Mouse (Mus musculus) erythroblast, embryonic 14.5 days (primary cell): ENCODE data around the gene Rasgef1b.

Experiments
- GATA1 ChIP-seq: IDR thresholded peaks from 2 replicates; pipeline ENCODE4 v1.6.1; 2012; ENCODE audit warnings: low read length, inconsistent platforms, mixed read lengths
- TAL1 ChIP-seq: IDR thresholded peaks from 3 replicates; pipeline ENCODE4 v1.6.1; 2012; ENCODE audit warnings: low read length, inconsistent platforms, mixed read lengths

DNA sequence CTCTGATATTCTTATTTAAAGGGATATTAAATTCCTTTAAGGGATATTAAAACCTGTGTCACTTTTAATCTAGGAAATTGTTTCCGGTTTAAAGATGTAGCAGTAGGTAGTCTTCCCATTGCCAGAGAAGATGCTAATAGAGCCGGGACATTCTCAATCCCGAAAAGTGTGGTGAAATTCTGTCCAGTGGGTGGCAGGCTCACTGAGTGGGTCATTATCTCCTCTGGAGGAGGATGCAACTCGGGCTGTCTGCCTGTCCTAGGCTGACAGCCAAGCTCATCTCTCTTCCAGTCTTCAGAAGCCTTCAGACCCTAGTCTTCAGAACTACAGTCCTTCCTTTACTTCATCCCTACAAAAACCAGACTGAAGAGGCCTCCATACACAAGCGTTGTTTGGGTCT is 305.6 kb downstream of the Rasgef1b start:
- TF ChIP-seq GATA1 (no peak), TAL1 (no peak)
